Mouse (Mus musculus) NIH3T3 (cell line): ENCODE measurements around the gene Zfp523.
"Not testable (repeated sequence)": the region's sequence is repeated elsewhere in the genome, so short reads cannot be mapped to it uniquely, and the experiment has no call there.

Experiments
- DNase-seq: peaks from one replicate; pipeline ENCODE4 v3.0.0-alpha.2; 2012; ENCODE audit warnings: low read depth

Zfp523 gene

GRCm38 (mm10) chr17:28211921-28212341 is 35.0 kb downstream of the Zfp523 start:
- no peak for DNase-seq

GRCm38 (mm10) chr17:28212391-28212790 is 35.5 kb downstream of the Zfp523 start:
- DNase-seq = no peak

DNA sequence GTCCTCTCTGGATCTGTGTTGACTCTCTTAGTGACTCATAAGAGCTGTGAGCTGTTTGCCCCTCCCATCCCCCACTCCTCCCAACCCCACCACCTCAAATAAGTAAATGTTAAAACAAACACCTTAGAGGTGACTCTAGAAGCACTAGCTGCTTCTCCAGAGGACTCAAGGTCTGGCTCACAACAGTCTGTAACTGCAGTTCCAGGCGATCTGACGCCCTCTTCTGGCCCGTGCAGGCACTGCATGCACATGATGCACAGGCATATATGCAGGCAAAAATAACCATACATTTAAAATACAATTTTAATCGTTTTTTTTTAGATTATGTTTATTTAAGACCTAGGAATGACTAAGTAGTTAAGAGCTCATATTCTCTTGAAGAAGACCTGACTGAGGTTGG is 36.3 kb downstream of the Zfp523 start:
- DNase-seq = peak; percentile 47

GRCm38 (mm10) chr17:28216791-28217190 is 39.9 kb downstream of the Zfp523 start:
- no peak for DNase-seq

GRCm38 (mm10) chr17:28217721-28218649 is 41.1 kb downstream of the Zfp523 start:
- DNase-seq = no peak

DNA sequence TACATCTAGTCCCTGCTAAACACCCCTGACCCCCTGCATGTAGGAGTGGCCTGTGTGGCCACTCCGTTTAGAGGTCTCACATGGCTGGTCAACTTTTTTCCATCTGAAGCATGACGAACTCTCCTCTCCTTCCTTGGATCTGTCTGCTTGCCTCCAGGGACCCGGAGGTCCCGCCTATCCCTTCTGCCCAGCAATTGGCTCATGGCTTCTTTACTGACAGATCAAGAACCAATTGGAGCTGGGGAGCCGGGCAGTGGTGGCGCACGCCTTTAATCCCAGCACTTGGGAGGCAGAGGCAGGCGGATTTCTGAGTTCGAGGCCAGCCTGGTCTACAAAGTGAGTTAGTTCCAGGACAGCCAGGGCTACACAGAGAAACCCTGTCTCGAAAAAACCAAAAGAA is 45.5 kb downstream of the Zfp523 start:
- not testable (repeated sequence) for DNase-seq

GRCm38 (mm10) chr17:28223561-28224391 is 46.8 kb downstream of the Zfp523 start:
- DNase-seq = no peak

GRCm38 (mm10) chr17:28224615-28225014 is 47.7 kb downstream of the Zfp523 start:
- DNase-seq = no peak

- DNase-seq = peak; percentile 93
These were observed 49.1 kb downstream of the Zfp523 start for GRCm38 (mm10) chr17:28226014-28226413.

- no peak for DNase-seq
These were observed 53.6 kb downstream of the Zfp523 start for GRCm38 (mm10) chr17:28230486-28230885.

GRCm38 (mm10) chr17:28231026-28231736 is 54.3 kb downstream of the Zfp523 start:
- DNase-seq = no peak

DNA sequence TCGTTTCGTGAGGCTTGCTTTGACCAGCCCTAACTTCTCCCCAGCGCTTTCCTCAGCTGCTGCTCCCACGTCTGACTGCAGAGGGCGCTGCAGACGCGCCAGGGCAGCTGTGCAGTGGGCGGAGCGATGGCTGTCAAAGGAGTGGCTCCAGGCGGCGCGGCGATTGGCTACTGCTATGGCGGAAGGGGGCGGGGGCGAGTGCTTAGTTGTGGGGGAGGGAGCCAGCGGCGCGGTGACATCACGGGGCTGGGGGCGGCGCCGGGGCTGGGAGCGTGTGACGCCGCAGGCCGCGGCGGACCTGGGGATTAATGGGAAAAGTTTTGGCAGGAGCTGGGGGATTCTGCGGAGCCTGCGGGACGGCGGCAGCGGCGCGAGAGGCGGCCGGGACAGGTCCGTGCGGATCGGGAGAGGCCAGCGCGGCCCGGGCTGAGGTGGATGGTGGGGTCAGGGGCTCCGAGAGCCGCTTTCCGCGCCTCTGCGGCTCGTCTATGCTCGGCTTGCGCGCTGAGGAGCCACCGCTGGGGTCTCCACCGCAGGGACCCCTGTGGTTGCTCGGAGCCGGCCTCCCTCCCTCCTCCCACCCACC is 55.6 kb downstream of the Zfp523 start, which contains the start of gene Ppard:
Ppard (plus strand) TSS at position 226 of the 586 bp plus-strand sequence.
- DNase-seq = peak; percentile 99

- DNase-seq = peak; percentile 60
These were observed 56.3 kb downstream of the Zfp523 start for GRCm38 (mm10) chr17:28233091-28233731.

DNA sequence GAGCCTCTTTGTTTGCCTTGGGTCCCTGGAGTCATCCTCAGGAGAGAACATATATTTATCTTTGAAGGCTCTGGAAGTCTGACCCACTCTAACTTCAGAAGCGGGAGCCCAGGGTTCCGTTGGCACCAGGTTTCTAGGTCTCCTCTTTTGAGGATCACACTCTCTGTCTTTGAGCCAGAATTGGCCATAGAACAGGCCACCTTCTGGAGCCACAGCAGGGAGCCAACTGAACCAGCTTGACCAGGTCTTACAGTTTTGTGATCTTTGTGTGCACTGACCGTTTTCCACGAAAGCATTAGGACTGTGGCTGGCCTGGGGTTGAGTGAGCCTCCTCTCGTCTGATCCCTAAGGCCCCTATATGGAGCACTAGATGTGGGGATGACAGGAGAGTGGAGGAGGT is 57.7 kb downstream of the Zfp523 start:
- no peak for DNase-seq

DNA sequence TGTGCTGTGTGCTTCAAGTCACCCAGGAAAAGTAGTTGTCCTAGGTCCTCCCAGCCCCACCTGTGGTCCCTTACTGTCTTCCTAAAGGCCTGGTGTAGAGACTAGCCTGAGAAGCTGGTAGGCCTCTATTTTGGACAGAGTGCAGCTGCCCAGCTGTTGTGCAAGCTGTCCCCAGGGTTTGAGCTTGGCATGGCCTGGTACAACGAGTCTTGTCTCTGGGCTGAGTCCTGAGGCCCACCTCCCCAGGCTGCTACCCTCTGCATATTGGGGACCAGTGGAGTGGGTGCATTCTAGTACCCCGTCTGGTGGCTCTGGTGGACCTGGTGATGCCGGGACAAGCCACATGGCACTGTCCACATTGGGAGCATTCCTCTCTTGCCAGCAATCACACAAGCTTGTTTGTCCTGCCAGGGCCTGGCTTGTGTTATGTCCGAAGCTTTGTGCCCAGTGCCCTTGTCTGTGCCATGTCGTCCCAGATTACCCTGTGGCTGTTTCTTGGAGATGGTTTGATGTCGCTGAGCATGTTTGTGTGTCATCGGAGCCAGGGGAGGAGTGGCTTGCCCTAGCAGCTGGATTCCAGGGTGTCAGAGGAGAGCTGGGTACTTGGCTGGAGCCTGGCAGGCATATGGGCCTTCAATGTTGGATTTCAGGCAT is 59.2 kb downstream of the Zfp523 start:
- DNase-seq = peak; percentile 33

DNA sequence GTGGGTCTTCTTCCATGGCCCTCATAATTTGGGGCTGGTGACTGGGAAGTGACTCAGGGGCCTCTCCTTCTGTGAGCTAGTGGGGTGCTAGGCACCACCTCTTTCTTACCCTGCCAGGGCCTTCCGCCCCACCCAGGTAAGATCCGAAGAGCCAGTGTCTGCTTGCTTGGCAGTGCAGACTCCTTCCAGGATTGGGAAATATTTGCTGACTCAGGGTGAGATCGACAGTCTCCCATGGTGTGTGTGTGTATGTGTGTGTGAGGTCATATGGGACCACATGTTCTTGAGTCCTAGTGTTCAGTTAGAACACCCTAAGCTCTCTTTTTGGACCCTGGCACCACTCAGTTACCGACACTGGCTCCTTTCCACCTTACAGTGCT is 59.7 kb downstream of the Zfp523 start:
- DNase-seq = peak; percentile 86

DNA sequence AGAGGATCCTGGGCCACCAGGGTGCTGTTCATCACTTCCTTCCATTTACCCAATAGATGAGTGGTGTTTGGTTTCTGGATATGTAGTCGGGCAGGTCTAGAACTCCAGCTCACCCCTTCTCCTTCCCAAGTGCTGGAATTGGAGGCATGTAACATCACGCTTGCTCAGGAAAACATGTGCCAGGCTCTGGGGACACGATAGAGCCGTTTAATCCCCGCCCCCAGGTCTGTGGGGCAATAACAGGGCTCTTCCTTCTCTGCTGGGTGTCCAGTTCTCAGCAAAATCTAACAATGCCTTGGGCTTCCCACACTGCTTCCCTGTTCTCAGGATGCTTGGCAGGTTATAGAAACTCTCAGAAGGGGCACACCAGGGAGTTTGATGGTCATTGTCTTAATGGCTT is 60.4 kb downstream of the Zfp523 start:
- DNase-seq = no peak

GRCm38 (mm10) chr17:28237874-28238273 is 60.9 kb downstream of the Zfp523 start:
- no peak for DNase-seq

GRCm38 (mm10) chr17:28240846-28241245 is 63.9 kb downstream of the Zfp523 start:
- DNase-seq = no peak

DNA sequence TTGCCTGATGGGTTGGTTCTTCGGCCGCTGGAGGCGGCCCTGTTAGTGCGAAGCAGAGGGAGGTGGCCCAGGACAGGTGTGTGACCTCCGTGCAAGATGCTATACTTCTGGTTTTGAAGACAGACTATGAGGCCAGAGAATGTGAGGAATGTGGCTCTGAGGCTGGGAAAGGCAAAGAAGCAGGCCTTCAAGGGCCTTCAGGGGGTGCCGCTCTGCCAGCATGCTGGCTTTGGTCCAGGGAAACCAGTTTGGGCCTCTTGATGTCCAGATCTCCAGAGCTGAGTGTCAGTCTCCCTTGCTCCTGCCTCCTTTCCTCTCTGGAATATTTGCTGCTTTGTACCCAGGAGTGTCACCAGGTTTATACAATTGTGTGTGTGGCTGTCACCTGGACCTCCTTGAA is 65.4 kb downstream of the Zfp523 start:
- DNase-seq = no peak

DNA sequence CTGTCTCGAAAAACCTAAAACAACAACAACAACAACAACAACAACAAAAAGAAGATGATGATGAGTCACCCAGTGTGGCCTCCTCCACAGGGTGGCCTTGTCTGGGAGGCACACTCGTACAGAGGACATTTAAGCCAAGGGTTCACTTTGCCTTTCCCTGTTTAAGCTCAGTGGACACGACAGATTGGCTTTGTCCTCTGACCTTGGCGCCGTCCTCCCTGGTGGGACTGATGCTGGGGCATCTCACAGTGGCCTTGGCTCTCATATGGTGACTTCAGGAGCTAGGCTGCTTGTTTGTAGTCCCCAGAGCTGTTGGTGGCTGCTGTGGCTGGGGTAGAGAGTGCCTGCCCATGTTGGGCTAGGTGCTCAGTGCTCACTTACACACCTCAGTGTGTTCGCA is 67.3 kb downstream of the Zfp523 start:
- DNase-seq = no peak
